Mouse (Mus musculus) CH12.LX (cell line): ENCODE measurements around the gene Dnajb1. TPM values are rescaled to one million over a fixed set of nuclear protein-coding genes. Genes with fewer than 3 reads are reported as not detected.
A peak's percentile ranks its signal among the peaks of the same experiment; 100 is the strongest.

Experiments used
- DNase-seq: peaks from one replicate; pipeline ENCODE4 v3.0.0-alpha.2; 2013; ENCODE audit errors: extremely low read depth
- H3K27ac ChIP-seq: 2 replicates; pipeline ENCODE4 v1.5.1; 2012; ENCODE audit warnings: low read depth, mild to moderate bottlenecking, control low read depth, moderate library complexity; ENCODE audit not compliant: insufficient read depth
- H3K27me3 ChIP-seq: replicated peaks from 2 replicates; pipeline ENCODE3; 2012; ENCODE audit warnings: inconsistent platforms
- H3K36me3 ChIP-seq, 2 experiments: replicated peaks in 1 of 2; 2 replicates each; pipeline versions ENCODE3 to v1.6.1; 2012; ENCODE audit warnings: inconsistent platforms in 1 of 2, low read length in 1 of 2, mild to moderate bottlenecking in 1 of 2, mixed read lengths in 1 of 2, moderate library complexity in 1 of 2; ENCODE audit not compliant: control insufficient read depth in 1 of 2, insufficient read depth in 1 of 2
- H3K4me1 ChIP-seq, 2 experiments: 2 replicates each; pipeline ENCODE4 v1.6.1; 2012; ENCODE audit warnings: inconsistent platforms in 1 of 2, moderate library complexity in 1 of 2; ENCODE audit not compliant: insufficient read depth in 2 of 2, control insufficient read depth in 1 of 2
- H3K4me2 ChIP-seq: 2 replicates; pipeline ENCODE4 v1.6.1; 2012; ENCODE audit warnings: low read depth, mild to moderate bottlenecking, control low read depth; ENCODE audit not compliant: poor library complexity, insufficient read depth, severe bottlenecking
- H3K4me3 ChIP-seq, 3 experiments: fragments of 150-350 bp in 1 of 3; sonication (generic) in 1 of 3; replicated peaks in 1 of 3; 2 replicates each; pipeline versions ENCODE3 to v1.5.1; 2011 to 2012; ENCODE audit warnings: low read depth in 2 of 3, low read length in 2 of 3, mild to moderate bottlenecking in 2 of 3, moderate library complexity in 2 of 3, control low read depth in 1 of 3, improper control_type of control experiment in 1 of 3, inconsistent platforms in 1 of 3, mixed read lengths in 1 of 3; ENCODE audit not compliant: poor library complexity in 1 of 3
- H3K79me2 ChIP-seq: replicated peaks from 2 replicates; pipeline ENCODE4 v1.6.1; 2012; ENCODE audit warnings: mild to moderate bottlenecking, moderate library complexity; ENCODE audit not compliant: control insufficient read depth, poor library complexity, insufficient read depth, severe bottlenecking; ENCODE audit errors: extremely low read depth
- H3K9ac ChIP-seq: 2 replicates; pipeline ENCODE4 v1.6.1; 2012; ENCODE audit warnings: low read depth, mild to moderate bottlenecking, control low read depth, moderate library complexity; ENCODE audit not compliant: insufficient read depth
- H3K9me3 ChIP-seq: replicated peaks from 2 replicates; pipeline ENCODE3; 2012; ENCODE audit warnings: low read length, inconsistent platforms, mixed read lengths
- EP300 ChIP-seq: IDR thresholded peaks from 2 replicates; pipeline ENCODE4 v1.6.1; 2011; ENCODE audit warnings: low read length, improper control_type of control experiment
- ETS1 ChIP-seq: conservative IDR thresholded peaks from 2 replicates; pipeline ENCODE4 v1.6.1; 2012; ENCODE audit warnings: low read depth, mild to moderate bottlenecking, inconsistent platforms, low read length, improper control_type of control experiment, moderate library complexity
- GABPA ChIP-seq: IDR thresholded peaks from 2 replicates; pipeline ENCODE4 v1.6.1; 2012; ENCODE audit warnings: low read depth, low read length, improper control_type of control experiment, inconsistent platforms; ENCODE audit not compliant: insufficient replicate concordance
- HCFC1 ChIP-seq: IDR thresholded peaks from 2 replicates; pipeline ENCODE4 v1.6.1; 2012; ENCODE audit warnings: low read depth, mild to moderate bottlenecking, inconsistent platforms, low read length, improper control_type of control experiment
- IRF4 ChIP-seq: IDR thresholded peaks from 2 replicates; pipeline ENCODE4 v1.6.1; 2014; ENCODE audit warnings: low read depth, mild to moderate bottlenecking, inconsistent platforms, low read length, improper control_type of control experiment
- JUN ChIP-seq: IDR thresholded peaks from 2 replicates; pipeline ENCODE4 v1.6.1; 2011; ENCODE audit warnings: low read depth, mild to moderate bottlenecking, low read length, improper control_type of control experiment, moderate library complexity; ENCODE audit not compliant: insufficient read depth
- MAX ChIP-seq: IDR thresholded peaks from 2 replicates; pipeline ENCODE4 v1.6.1; 2011; ENCODE audit warnings: low read length, improper control_type of control experiment
- MXI1 ChIP-seq: IDR thresholded peaks from 2 replicates; pipeline ENCODE4 v1.6.1; 2011; ENCODE audit warnings: mild to moderate bottlenecking, low read depth, low read length, improper control_type of control experiment
- NELFE ChIP-seq: IDR thresholded peaks from 2 replicates; pipeline ENCODE4 v1.6.1; 2011; ENCODE audit warnings: low read depth, low read length, improper control_type of control experiment
- NRF1 ChIP-seq: IDR thresholded peaks from 2 replicates; pipeline ENCODE4 v1.6.1; 2014; ENCODE audit warnings: low read depth, mild to moderate bottlenecking, inconsistent platforms, low read length, improper control_type of control experiment, moderate library complexity
- PAX5 ChIP-seq: IDR thresholded peaks from 2 replicates; pipeline ENCODE4 v1.6.1; 2012; ENCODE audit warnings: low read length, inconsistent platforms, mixed read lengths
- POLR2A ChIP-seq: IDR thresholded peaks from 2 replicates; pipeline ENCODE4 v1.6.1; 2011; ENCODE audit warnings: low read depth, mild to moderate bottlenecking, improper control_type of control experiment, low read length
- SIN3A ChIP-seq: IDR thresholded peaks from 2 replicates; pipeline ENCODE4 v1.6.1; 2012; ENCODE audit warnings: low read length, improper control_type of control experiment, inconsistent platforms
- SMC3 ChIP-seq: IDR thresholded peaks from 2 replicates; pipeline ENCODE4 v1.6.1; 2011; ENCODE audit warnings: low read depth, low read length, improper control_type of control experiment
- TBP ChIP-seq: conservative IDR thresholded peaks from 2 replicates; pipeline ENCODE4 v1.6.1; 2011; ENCODE audit warnings: low read depth, low read length, improper control_type of control experiment
- TCF12 ChIP-seq: IDR thresholded peaks from 2 replicates; pipeline ENCODE4 v1.6.1; 2014; ENCODE audit warnings: low read depth, mild to moderate bottlenecking, inconsistent platforms, low read length, improper control_type of control experiment
- USF1 ChIP-seq: IDR thresholded peaks from 2 replicates; pipeline ENCODE4 v1.6.1; 2014; ENCODE audit warnings: low read depth, mild to moderate bottlenecking, inconsistent platforms, low read length, improper control_type of control experiment
- ZKSCAN1 ChIP-seq: IDR thresholded peaks from 2 replicates; pipeline ENCODE4 v1.6.1; 2012; ENCODE audit warnings: low read depth, inconsistent platforms, low read length, improper control_type of control experiment, borderline replicate concordance
- dilution Hi-C: fragments of 300-500 bp; cut with MboI; formaldehyde crosslinking; loops from 2 replicates; pipeline ENCODE4 v1.14.3; 2020; ENCODE audit warnings: low sequenced_read_pairs; ENCODE audit not compliant: extremely low pct_unique_long_range_greater_than_20kb, extremely low pct_ligation_motif_present
- in situ Hi-C: fragments of 300-500 bp; cut with MboI; formaldehyde crosslinking; loops from 3 replicates; pipeline ENCODE4 v1.14.3; 2019; ENCODE audit warnings: low sequenced_read_pairs, low pct_ligation_motif_present, low pct_unique_long_range_greater_than_20kb, mixed read lengths
- polyA plus RNA-seq: library from polyadenylated mRNA; unstranded; fragments of >175 nt; gene quantifications from 2 replicates; pipeline ENCODE4 v1.2.1, GENCODE M21; 2012; ENCODE audit warnings: low read depth; ENCODE audit not compliant: insufficient read length
- total RNA-seq, 2 experiments: library from RNA; depleted of rRNA; stranded (reverse); fragments of 300-350 nt in 1 of 2; fragments of >200 nt in 1 of 2; gene quantifications; 2 replicates each; pipeline ENCODE4 v1.2.3; 2012 to 2014

The Dnajb1 gene
- total and polyA plus RNA-seq, 3 experiments: 24.9 to 30.9 (median 30.7) TPM

- H3K4me1 ChIP-seq: 0 out of 4 replicates have a peak, but pooled peaks cover 0 to 5% of the 10 kb centered on the region in 2 experiments
- DNase-seq: no peak
- in situ Hi-C loops (no loop called here), dilution Hi-C loops (no loop called here)
- TF ChIP-seq EP300: no peak
- TF ChIP-seq ETS1: no peak
- TF ChIP-seq NELFE: no peak
- TF ChIP-seq USF1: no peak
- no peak for TF ChIP-seq TBP
- no peak for TF ChIP-seq JUN
- no peak for TF ChIP-seq GABPA
- TF ChIP-seq SIN3A: no peak
- no peak overlapping the region for H3K9ac ChIP-seq
- peaks cover 4% of the 10 kb centered on the region; the same call in 1 of the 2 replicates for H3K79me2 ChIP-seq
- no peaks in the 10 kb centered on the region for H3K27me3 ChIP-seq
- H3K36me3 ChIP-seq: peaks cover 19 to 87% of the 10 kb centered on the region in 2 experiments
- H3K4me2 ChIP-seq: no peak overlapping the region
- H3K4me3 ChIP-seq: no peak overlapping the region
- no peak overlapping the region for H3K27ac ChIP-seq
- peaks cover 6% of the 10 kb centered on the region for H3K9me3 ChIP-seq
These were observed 24.8 kb upstream of the Dnajb1 start for GRCm38 (mm10) chr8:83583236-83583635.

GRCm38 (mm10) chr8:83584771-83585170 lies 23.2 kb upstream of the Dnajb1 start:
- H3K4me3 ChIP-seq: no peak overlapping the region
- dilution Hi-C loops (no loop called here), in situ Hi-C loops (no loop called here)
- no peak overlapping the region for H3K27ac ChIP-seq
- no peaks in the 10 kb centered on the region for H3K27me3 ChIP-seq
- peaks cover 22 to 87% of the 10 kb centered on the region in 2 experiments for H3K36me3 ChIP-seq
- no peak for DNase-seq
- TF ChIP-seq SMC3 (no peak), TCF12 (peak; percentile 65), ZKSCAN1 (no peak)
- 0 out of 4 replicates have a peak, but pooled peaks cover 0 to 5% of the 10 kb centered on the region in 2 experiments for H3K4me1 ChIP-seq
- peaks cover 8% of the 10 kb centered on the region for H3K79me2 ChIP-seq
- H3K9ac ChIP-seq: no peak overlapping the region
- peaks cover 6% of the 10 kb centered on the region for H3K9me3 ChIP-seq
- no peak overlapping the region for H3K4me2 ChIP-seq

GRCm38 (mm10) chr8:83585333-83585732 lies 22.7 kb upstream of the Dnajb1 start:
- Histone ChIP-seq H3K79me2 (peaks cover 10% of the 10 kb centered on the region), H3K9ac (no peak overlapping the region), H3K27me3 (no peaks in the 10 kb centered on the region), H3K27ac (no peak overlapping the region), H3K4me3 (no peak overlapping the region), H3K4me1 (peaks cover 3 to 5% of the 10 kb centered on the region in 2 experiments; a peak in 1 of 4 replicates), H3K36me3 (peaks cover 22 to 87% of the 10 kb centered on the region in 2 experiments), H3K9me3 (peaks cover 6% of the 10 kb centered on the region), H3K4me2 (no peak overlapping the region)
- TF ChIP-seq GABPA (no peak), IRF4 (no peak), MAX (no peak), ZKSCAN1 (no peak), HCFC1 (no peak), JUN (no peak), PAX5 (no peak), MXI1 (no peak), POLR2A (no peak), NRF1 (no peak), TBP (no peak), ETS1 (no peak)
- in situ Hi-C loops: no loop called here
- dilution Hi-C loops: no loop called here
- DNase-seq: no peak
